Mouse (Mus musculus): ENCODE results near the gene Wipf1. TPM values are rescaled to one million over a fixed set of nuclear protein-coding genes. Genes with fewer than 3 reads are reported as not detected.

Gene Wipf1
- polyA plus RNA-seq, 1 experiment from 2014 or later, result 5.7 TPM

DNA sequence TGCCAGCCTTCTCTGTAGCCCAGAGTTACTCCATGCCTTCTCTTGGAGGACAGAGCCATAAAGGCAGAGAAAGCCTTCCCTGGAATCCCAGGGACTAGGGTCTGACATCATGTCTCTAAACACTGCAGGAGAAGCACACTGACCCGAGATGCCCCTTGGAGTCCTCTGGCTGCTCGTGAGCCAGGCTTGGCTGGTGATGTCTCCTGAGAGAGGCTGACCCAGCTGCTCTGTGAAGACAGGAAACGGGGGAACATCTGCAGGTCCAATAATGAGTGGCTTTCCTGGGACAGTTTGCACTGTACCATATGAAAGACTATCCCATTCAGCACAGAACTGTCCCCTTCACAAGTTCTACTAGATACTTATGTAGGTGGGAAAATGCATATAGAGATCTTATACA, 69.4 kb downstream of the Wipf1 start:
- WGBS (ENCODE audit: insufficient replicate concordance), result 62% methylated on average over 3 of the region's 3 CpGs

GRCm38 (mm10) chr2:73459607-73460153, 69.9 kb downstream of the Wipf1 start:
- Histone ChIP-seq H3K4me2 (no peak overlapping the region), H3K27ac (no peak overlapping the region), H3K36me3 (no peaks in the 10 kb centered on the region; the same call in 1 of the 2 replicates), H3K9ac (no peak overlapping the region), H3K9me3 (replicated peaks) (no peaks in the 10 kb centered on the region), H3K4me3 (no peak overlapping the region), H3K27me3 (replicated peaks) (no peaks in the 10 kb centered on the region), H3K4me1 (peaks cover 67% of the 10 kb centered on the region)
- 65% methylated on average over 4 of the region's 4 CpGs for WGBS (ENCODE audit: insufficient replicate concordance)
- no peak for ATAC-seq

More for the DNA sequence above, 69.4 kb downstream of the Wipf1 start:
- Histone ChIP-seq H3K36me3 (no peaks in the 10 kb centered on the region; the same call in 1 of the 2 replicates), H3K4me3 (no peak overlapping the region), H3K27ac (no peak overlapping the region), H3K27me3 (replicated peaks) (no peaks in the 10 kb centered on the region), H3K9ac (no peak overlapping the region), H3K4me1 (peaks cover 62% of the 10 kb centered on the region), H3K4me2 (no peak overlapping the region), H3K9me3 (replicated peaks) (no peaks in the 10 kb centered on the region)
- ATAC-seq, result no peak

DNA sequence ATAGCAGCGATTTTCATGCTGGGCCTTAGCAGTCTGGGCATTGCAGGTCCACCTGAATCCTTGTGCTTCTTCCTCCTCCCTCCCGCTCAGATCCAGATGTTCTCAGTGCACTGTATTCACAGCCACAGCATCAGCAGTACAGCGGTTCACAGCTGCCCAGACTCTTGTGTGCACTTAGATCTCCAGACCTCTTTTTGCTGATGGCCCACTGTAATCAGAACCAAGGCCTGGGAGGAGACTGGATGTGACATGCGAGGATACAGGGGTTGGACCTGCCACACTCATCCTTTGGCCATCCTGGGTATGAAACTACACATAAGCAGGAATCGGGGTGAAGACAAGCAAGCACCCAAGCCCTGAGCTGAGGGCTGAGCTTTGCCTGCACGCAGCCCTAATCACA, 72.6 kb downstream of the Wipf1 start:
- Histone ChIP-seq H3K4me2 (no peak overlapping the region), H3K9me3 (replicated peaks) (no peaks in the 10 kb centered on the region), H3K36me3 (no peaks in the 10 kb centered on the region; the same call in 1 of the 2 replicates), H3K27me3 (replicated peaks) (no peaks in the 10 kb centered on the region), H3K9ac (no peak overlapping the region), H3K4me3 (no peak overlapping the region), H3K4me1 (peaks cover 67% of the 10 kb centered on the region), H3K27ac (no peak overlapping the region)
- WGBS (ENCODE audit: insufficient replicate concordance), result 79% methylated on average over 6 of the region's 6 CpGs
- no peak for ATAC-seq

DNA sequence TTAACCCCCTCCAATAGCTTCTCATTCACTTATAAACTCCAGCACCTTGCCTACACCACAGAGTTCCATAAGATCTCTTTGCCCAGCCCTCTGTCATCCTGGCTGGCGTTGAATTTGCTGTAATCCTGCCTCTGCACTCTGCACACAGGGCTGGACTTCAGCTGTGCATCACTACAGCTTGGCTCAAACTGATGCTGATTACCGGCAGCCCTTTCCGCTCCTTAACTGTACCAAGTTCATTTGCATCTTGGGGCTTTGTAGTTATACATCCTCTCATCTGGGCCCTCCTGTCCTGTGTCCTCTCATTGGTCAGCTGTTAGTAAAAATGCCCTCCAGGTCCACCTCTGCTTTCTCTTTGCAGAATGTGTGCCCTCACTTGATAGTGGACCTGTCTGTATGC, 73.4 kb downstream of the Wipf1 start:
- H3K9me3 ChIP-seq (replicated peaks), result no peaks in the 10 kb centered on the region
- H3K4me3 ChIP-seq, result no peak overlapping the region
- H3K9ac ChIP-seq, result no peak overlapping the region
- no peak overlapping the region for H3K4me2 ChIP-seq
- 77% methylated on average over 3 of the region's 3 CpGs for WGBS (ENCODE audit: insufficient replicate concordance)
- no peaks in the 10 kb centered on the region; the same call in 1 of the 2 replicates for H3K36me3 ChIP-seq
- no peak for ATAC-seq
- H3K27ac ChIP-seq, result no peak overlapping the region
- H3K27me3 ChIP-seq (replicated peaks), result no peaks in the 10 kb centered on the region
- H3K4me1 ChIP-seq, result peaks cover 63% of the 10 kb centered on the region

DNA sequence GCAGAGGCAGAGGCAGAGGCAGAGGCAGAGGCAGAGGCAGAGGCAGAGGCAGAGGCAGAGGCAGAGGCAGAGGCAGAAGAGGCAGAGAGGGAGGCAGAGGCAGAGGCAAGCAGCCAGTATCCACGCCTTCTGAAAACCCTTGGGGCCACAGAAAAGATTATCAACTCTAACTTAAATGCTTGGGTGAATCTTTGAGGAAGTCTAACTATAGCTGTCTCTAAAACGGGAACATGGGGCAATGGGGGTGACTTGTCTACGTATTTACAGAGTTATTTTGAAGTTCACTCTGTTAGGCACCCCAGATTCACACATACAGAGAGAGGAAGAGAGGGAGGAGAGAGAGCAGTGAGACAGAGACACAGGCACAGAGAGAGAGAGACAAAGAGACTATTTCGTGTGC, 74.0 kb downstream of the Wipf1 start:
- H3K27me3 ChIP-seq (replicated peaks), result no peaks in the 10 kb centered on the region
- peaks cover 68% of the 10 kb centered on the region for H3K4me1 ChIP-seq
- no peaks in the 10 kb centered on the region for H3K9me3 ChIP-seq (replicated peaks)
- no peaks in the 10 kb centered on the region; the same call in 1 of the 2 replicates for H3K36me3 ChIP-seq
- no peak overlapping the region for H3K9ac ChIP-seq
- 0 out of 2 replicates have a peak overlapping the region, but pooled peaks have one; percentile 12 for H3K27ac ChIP-seq
- H3K4me3 ChIP-seq, result no peak overlapping the region
- no peak for ATAC-seq
- 42% methylated on average over 4 of the region's 4 CpGs for WGBS (ENCODE audit: insufficient replicate concordance)
- no peak overlapping the region for H3K4me2 ChIP-seq

DNA sequence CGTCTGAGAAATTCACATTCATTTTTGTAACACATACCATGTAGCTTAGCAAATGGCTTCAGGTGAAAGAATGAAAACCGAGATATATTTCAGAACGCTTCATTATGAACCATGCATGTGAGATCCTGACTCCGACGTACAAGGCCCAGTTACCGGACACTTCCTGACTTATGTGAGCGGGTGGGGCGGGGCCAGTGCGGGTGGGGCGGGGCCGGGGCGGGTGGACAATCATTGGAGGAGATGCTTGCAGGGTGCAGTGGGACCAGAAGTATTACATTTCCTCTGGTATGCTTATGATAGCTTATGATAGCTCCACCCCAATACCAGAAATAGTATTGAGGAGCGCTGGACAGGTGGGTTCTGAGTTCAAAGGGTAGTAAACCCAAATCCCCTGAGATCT, 74.9 kb downstream of the Wipf1 start:
- peak; percentile 75 for ATAC-seq
- Histone ChIP-seq H3K4me2 (peak overlapping the region; percentile 36), H3K4me1 (peaks cover 68% of the 10 kb centered on the region)

DNA sequence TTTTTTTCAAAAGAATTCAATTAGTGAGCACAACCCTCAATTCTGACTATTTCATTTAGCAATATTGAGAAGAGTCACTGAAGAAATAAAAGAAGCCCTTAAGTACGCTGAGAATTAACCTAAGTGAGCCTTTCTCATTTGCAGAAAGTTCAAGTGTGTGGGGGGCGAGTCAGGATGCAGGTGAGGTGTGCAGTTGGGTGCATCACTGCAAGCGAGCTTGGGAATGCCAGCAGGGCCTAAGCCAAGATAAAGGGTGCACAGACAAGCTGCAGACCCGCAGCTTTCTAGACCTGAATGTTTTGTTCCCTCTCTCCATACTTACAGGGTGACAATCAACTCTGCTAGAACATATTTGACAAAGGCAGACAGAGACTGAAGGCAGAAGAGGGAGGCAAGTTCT, 75.3 kb downstream of the Wipf1 start:
- H3K4me3 ChIP-seq, result peak overlapping the region; percentile 16
- no peaks in the 10 kb centered on the region for H3K27me3 ChIP-seq (replicated peaks)
- H3K36me3 ChIP-seq, result no peaks in the 10 kb centered on the region; the same call in 1 of the 2 replicates
- H3K4me2 ChIP-seq, result peak overlapping the region; percentile 36
- no peak for ATAC-seq
- WGBS (ENCODE audit: insufficient replicate concordance), result 57% methylated on average over 4 of the region's 4 CpGs
- no peaks in the 10 kb centered on the region for H3K9me3 ChIP-seq (replicated peaks)
- H3K9ac ChIP-seq, result no peak overlapping the region
- H3K4me1 ChIP-seq, result peaks cover 64% of the 10 kb centered on the region
- peak overlapping the region; percentile 63 for H3K27ac ChIP-seq

More for the DNA sequence above, 74.9 kb downstream of the Wipf1 start:
- Histone ChIP-seq H3K27ac (peak overlapping the region; percentile 63), H3K4me3 (peak overlapping the region; percentile 16), H3K27me3 (replicated peaks) (no peaks in the 10 kb centered on the region), H3K36me3 (no peaks in the 10 kb centered on the region; the same call in 1 of the 2 replicates), H3K9ac (no peak overlapping the region), H3K9me3 (replicated peaks) (no peaks in the 10 kb centered on the region)
- 61% methylated on average over 13 of the region's 13 CpGs for WGBS (ENCODE audit: insufficient replicate concordance)

DNA sequence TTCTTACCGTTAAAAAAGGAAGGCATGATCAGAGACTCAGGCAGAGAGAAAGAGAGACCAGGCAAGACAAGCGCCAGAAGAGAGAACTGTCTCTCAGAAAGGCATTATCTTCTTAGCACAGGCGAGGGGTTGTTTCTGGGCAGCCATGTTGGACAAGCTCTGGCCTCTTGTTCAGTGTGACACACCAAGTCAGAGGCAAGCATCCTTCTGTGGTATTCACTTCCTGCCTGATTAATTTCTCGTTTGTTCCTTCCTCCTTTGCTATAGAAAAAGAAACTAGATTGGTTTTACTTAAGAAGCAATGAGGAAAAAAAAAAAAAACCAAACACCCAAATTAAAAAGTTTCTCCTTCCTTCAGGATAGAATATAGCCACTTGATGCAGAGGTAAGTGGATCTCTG, 75.8 kb downstream of the Wipf1 start:
- H3K4me2 ChIP-seq, result peak overlapping the region; percentile 42
- no peak overlapping the region for H3K9ac ChIP-seq
- no peak overlapping the region for H3K4me3 ChIP-seq
- H3K27ac ChIP-seq, result peak overlapping the region; percentile 63
- H3K9me3 ChIP-seq (replicated peaks), result no peaks in the 10 kb centered on the region
- WGBS (ENCODE audit: insufficient replicate concordance), result 7% methylated on average over 4 of the region's 4 CpGs
- H3K4me1 ChIP-seq, result peaks cover 61% of the 10 kb centered on the region
- H3K36me3 ChIP-seq, result no peaks in the 10 kb centered on the region; the same call in 1 of the 2 replicates
- ATAC-seq, result peak; percentile 63; the same call in 1 of the 2 replicates
- H3K27me3 ChIP-seq (replicated peaks), result no peaks in the 10 kb centered on the region

DNA sequence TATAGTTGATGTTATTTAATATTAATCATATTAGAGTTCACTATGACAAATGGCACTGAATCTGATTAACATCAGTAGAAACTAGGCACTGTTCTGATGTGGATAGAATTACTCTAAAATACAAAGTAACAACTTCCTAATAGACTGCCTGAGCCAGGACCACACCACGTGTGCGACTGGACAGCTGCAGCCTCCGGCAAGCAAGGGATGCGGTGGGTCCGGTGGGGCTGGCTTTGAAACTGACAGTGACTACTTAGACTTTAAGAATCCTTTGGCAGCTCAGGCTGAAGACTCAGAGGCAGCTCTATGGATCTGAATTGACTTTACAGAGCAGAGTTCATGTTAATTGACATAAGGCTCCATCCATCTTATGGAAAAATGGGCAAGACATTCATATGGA, 76.4 kb downstream of the Wipf1 start:
- peak overlapping the region; percentile 42 for H3K4me2 ChIP-seq
- peak overlapping the region; percentile 63 for H3K27ac ChIP-seq
- peaks cover 61% of the 10 kb centered on the region for H3K4me1 ChIP-seq
- no peak overlapping the region for H3K9ac ChIP-seq
- no peak overlapping the region for H3K4me3 ChIP-seq
- no peaks in the 10 kb centered on the region for H3K9me3 ChIP-seq (replicated peaks)
- no peaks in the 10 kb centered on the region for H3K27me3 ChIP-seq (replicated peaks)
- WGBS (ENCODE audit: insufficient replicate concordance), result 56% methylated on average over 5 of the region's 5 CpGs
- ATAC-seq, result no peak
- no peaks in the 10 kb centered on the region; the same call in 1 of the 2 replicates for H3K36me3 ChIP-seq

GRCm38 (mm10) chr2:73452556-73452955, 77.0 kb downstream of the Wipf1 start:
- no peaks in the 10 kb centered on the region; the same call in 1 of the 2 replicates for H3K36me3 ChIP-seq
- 0 out of 2 replicates have a peak overlapping the region, but pooled peaks have one; percentile 53 for H3K27ac ChIP-seq
- H3K9me3 ChIP-seq (replicated peaks), result no peaks in the 10 kb centered on the region
- H3K4me2 ChIP-seq, result peak overlapping the region; percentile 42
- WGBS (ENCODE audit: insufficient replicate concordance), result 29% methylated on average over 7 of the region's 7 CpGs
- no peaks in the 10 kb centered on the region for H3K27me3 ChIP-seq (replicated peaks)
- H3K4me3 ChIP-seq, result peak overlapping the region; percentile 4; the same call in 1 of the 2 replicates
- H3K9ac ChIP-seq, result peak overlapping the region; percentile 17; the same call in 1 of the 2 replicates
- H3K4me1 ChIP-seq, result peaks cover 61% of the 10 kb centered on the region
- peak; percentile 55; the same call in 1 of the 2 replicates for ATAC-seq

DNA sequence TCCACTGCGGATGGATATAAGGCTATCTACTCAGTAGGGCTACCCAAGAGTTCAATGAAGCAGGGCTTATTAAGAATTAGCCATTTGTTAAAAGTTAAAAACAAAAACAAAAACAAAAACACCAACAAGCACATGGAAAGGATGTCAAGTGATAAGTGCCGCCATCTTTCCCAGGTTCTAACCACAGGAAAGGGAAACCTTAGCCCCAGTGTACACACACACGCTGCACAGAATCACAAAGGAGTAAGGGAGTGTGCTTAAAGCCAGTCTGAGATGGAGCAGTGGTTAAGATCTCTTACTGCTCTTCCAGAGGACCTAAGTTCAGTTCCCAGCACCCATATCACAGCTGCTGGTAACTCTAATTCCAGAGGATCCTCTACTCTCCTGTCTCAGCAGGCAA, 78.0 kb downstream of the Wipf1 start:
- Histone ChIP-seq H3K9ac (no peak overlapping the region), H3K9me3 (replicated peaks) (no peaks in the 10 kb centered on the region), H3K4me3 (no peak overlapping the region), H3K4me1 (peaks cover 56% of the 10 kb centered on the region), H3K27me3 (replicated peaks) (no peaks in the 10 kb centered on the region), H3K4me2 (no peak overlapping the region), H3K27ac (no peak overlapping the region), H3K36me3 (peaks cover 5% of the 10 kb centered on the region; the same call in 1 of the 2 replicates)
- no peak for ATAC-seq
- 79% methylated on average over 3 of the region's 3 CpGs for WGBS (ENCODE audit: insufficient replicate concordance)

DNA sequence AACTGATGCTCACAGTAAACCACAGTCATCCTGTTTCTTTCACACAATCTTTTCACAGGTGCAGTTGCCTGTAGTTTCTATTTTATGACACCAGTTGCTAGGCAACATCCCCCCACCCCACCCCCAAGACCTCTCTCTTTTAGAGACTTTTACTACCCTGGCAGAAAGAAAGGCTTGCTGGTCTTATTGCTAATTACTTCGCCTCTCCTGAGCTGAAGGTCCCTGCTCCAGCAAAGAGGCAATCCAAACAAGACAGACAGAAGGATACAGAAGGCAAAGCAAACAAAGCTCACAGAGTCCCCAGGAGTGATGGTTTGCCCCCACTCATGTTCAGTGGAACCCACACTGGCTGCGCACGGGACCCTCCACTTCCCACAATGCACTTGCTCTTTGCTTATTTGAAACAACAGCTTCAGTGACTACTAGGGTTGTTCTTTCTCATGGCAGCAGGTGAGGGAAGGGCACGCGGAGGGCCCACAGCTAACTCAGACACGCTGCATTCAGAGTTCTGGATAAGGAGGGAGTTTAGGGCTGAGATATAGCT, 79.3 kb downstream of the Wipf1 start:
- Histone ChIP-seq H3K27me3 (replicated peaks) (no peaks in the 10 kb centered on the region), H3K27ac (peak overlapping the region; percentile 7; the same call in 1 of the 2 replicates), H3K36me3 (peaks cover 11% of the 10 kb centered on the region; the same call in 1 of the 2 replicates), H3K4me3 (no peak overlapping the region), H3K9ac (no peak overlapping the region), H3K4me1 (peaks cover 44% of the 10 kb centered on the region), H3K4me2 (no peak overlapping the region), H3K9me3 (replicated peaks) (no peaks in the 10 kb centered on the region)
- WGBS (ENCODE audit: insufficient replicate concordance), result 60% methylated on average over 6 of the region's 6 CpGs
- no peak for ATAC-seq
